Mouse (Mus musculus) embryonic facial prominence, embryonic 15.5 days (tissue): Measurements from ENCODE around the gene Cacna1c. TPM values are rescaled to one million over a fixed set of nuclear protein-coding genes. Genes with fewer than 3 reads are reported as not detected.
A peak's percentile ranks its signal among the peaks of the same experiment; 100 is the strongest.
"Not testable (repeated sequence)": the region's sequence is repeated elsewhere in the genome, so short reads cannot be mapped to it uniquely, and the experiment has no call there.

Experiments
- ATAC-seq: fragments of 200-750 bp; cut with Nextera tagmentation; 2 replicates; pipeline ENCODE4 v1.8.0; 2017; ENCODE audit warnings: low read depth, moderate TSS enrichment; ENCODE audit not compliant: insufficient number of reproducible peaks, low FRiP score, low TSS enrichment
- H3K27ac ChIP-seq: fragments of 300-500 bp; sonication (generic); replicated peaks from 2 replicates; pipeline ENCODE4 v1.5.1; 2015; ENCODE audit warnings: mild to moderate bottlenecking, inconsistent platforms
- H3K27me3 ChIP-seq: fragments of 300-500 bp; sonication (generic); 2 replicates; pipeline ENCODE4 v1.6.1; 2015; ENCODE audit warnings: inconsistent platforms
- H3K36me3 ChIP-seq: fragments of 300-500 bp; sonication (generic); 2 replicates; pipeline ENCODE4 v1.6.1; 2015; ENCODE audit warnings: mild to moderate bottlenecking, inconsistent platforms
- H3K4me1 ChIP-seq: fragments of 300-500 bp; sonication (generic); 2 replicates; pipeline ENCODE4 v1.6.1; 2015; ENCODE audit warnings: inconsistent platforms
- H3K4me2 ChIP-seq: fragments of 300-500 bp; sonication (generic); replicated peaks from 2 replicates; pipeline ENCODE4 v1.6.1; 2015; ENCODE audit warnings: mild to moderate bottlenecking, inconsistent platforms
- H3K4me3 ChIP-seq: fragments of 300-500 bp; sonication (generic); replicated peaks from 2 replicates; pipeline ENCODE4 v1.5.1; 2015; ENCODE audit warnings: mild to moderate bottlenecking, inconsistent platforms
- H3K9ac ChIP-seq: fragments of 300-500 bp; sonication (generic); 2 replicates; pipeline ENCODE4 v1.6.1; 2015; ENCODE audit warnings: inconsistent platforms
- H3K9me3 ChIP-seq: fragments of 300-500 bp; sonication (generic); replicated peaks from 2 replicates; pipeline ENCODE4 v1.6.1; 2016; ENCODE audit warnings: inconsistent platforms
- WGBS: fragments of 180-500 bp; shearing (Covaris S2); methylation state at CpG from one replicate; pipeline ENCODE4 v1.1.7; 2015; 5-methylcytosine and 5-hydroxymethylcytosine counted together
- polyA plus RNA-seq: library from polyadenylated mRNA; unstranded; fragments of >200 nt; fragmentation: Nextera tagmentation; extraction: Ambion mirVana; gene quantifications from 2 replicates; pipeline ENCODE4 v1.2.1, GENCODE M21; 2015

Cacna1c gene
- polyA plus RNA-seq, 1 experiment from 2014 or later, result 5.0 TPM

DNA sequence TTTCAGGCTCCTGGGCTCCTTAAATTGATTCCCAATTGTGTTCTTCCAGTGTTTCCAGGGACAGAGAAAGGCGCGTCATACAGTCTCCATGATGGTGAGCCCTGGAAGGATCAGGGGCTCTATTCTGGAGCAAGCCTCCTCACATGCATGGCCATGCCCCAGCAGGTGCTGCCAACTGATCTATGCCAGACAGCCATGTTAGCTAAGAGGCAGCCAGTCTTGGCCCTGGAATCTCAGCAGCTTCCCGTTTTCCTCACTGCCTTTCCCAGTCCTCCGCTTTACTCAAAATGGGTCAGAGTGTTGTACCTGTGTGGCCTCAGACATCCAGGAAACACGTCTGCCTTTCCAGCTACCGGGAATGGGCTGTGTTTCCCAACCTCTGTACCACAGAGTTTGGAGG, 29.5 kb upstream of the Cacna1c start:
- H3K27me3 ChIP-seq, result no peaks in the 10 kb centered on the region
- 90% methylated on average over 6 of the region's 6 CpGs for WGBS
- H3K9me3 ChIP-seq, result no peaks in the 10 kb centered on the region
- no peak overlapping the region for H3K4me2 ChIP-seq
- ATAC-seq, result no peak
- H3K4me3 ChIP-seq, result no peak overlapping the region
- H3K4me1 ChIP-seq, result no peaks in the 10 kb centered on the region
- H3K27ac ChIP-seq, result no peak overlapping the region
- H3K36me3 ChIP-seq, result peaks cover 5% of the 10 kb centered on the region; the same call in 1 of the 2 replicates
- H3K9ac ChIP-seq, result no peak overlapping the region

DNA sequence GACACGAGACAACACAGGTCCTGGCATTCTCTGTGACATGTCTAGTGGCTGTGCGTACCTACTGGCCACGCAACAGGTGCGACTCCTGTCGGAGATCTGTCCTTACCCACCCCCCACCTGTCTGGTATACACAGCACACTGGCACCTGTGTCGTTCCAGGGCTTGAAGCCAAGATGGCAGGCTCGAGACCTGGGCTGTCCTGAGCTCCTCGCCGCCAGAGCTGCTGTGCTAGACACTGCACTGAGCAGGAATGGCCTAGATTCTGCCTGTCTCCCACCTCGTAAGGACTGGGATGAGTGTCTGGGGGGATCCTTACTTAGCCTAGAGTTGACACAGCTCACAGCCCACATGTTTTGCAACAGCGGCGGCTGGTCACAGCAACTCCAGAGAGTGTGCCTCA, 29.0 kb upstream of the Cacna1c start:
- no peak for ATAC-seq
- H3K27ac ChIP-seq, result no peak overlapping the region
- H3K9ac ChIP-seq, result no peak overlapping the region
- H3K36me3 ChIP-seq, result peaks cover 5% of the 10 kb centered on the region; the same call in 1 of the 2 replicates
- no peaks in the 10 kb centered on the region for H3K4me1 ChIP-seq
- no peaks in the 10 kb centered on the region for H3K9me3 ChIP-seq
- H3K4me2 ChIP-seq, result no peak overlapping the region
- WGBS, result 83% methylated on average over 12 of the region's 12 CpGs
- H3K27me3 ChIP-seq, result no peaks in the 10 kb centered on the region
- H3K4me3 ChIP-seq, result no peak overlapping the region

DNA sequence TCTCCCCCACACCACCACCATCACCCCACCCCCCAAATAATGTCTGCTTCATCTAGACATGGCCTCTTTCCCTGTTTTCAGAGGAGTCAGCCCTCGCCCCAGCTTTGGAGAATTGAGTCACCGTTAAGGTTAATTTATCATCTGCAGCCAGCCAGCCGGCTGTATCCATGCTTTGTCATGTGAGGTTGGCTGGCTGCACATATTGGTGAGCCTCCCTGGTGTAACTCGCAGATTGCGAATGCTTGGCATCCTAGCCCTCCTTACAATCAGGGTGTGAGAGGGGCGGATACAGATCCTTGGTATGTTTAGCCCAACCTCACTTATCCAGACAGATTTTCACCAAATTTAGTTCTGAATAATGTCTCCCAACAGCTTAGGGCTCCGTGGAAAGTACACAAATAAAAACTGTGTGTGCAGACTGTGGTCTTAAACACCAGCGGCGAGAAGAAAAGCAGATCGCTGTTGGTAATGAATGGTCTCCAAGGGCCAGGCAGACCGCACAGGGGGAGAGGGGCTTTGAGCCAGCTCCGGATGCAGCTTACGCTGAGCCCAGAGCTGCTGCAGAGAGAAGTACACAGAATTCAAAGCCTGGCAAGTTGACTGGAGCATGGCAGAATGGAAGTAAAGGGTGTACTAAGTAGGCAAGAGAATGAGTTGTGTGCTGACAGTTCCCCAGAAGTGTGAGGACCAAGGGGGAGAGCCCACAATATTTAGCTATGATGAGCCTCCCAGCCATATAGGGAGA, 28.4 kb upstream of the Cacna1c start:
- no peaks in the 10 kb centered on the region for H3K27me3 ChIP-seq
- H3K9me3 ChIP-seq, result no peaks in the 10 kb centered on the region
- no peak overlapping the region for H3K27ac ChIP-seq
- H3K4me2 ChIP-seq, result no peak overlapping the region
- no peaks in the 10 kb centered on the region for H3K4me1 ChIP-seq
- ATAC-seq, result no peak
- no peak overlapping the region for H3K4me3 ChIP-seq
- H3K9ac ChIP-seq, result no peak overlapping the region
- 71% methylated on average over 13 of the region's 13 CpGs for WGBS
- peaks cover 5% of the 10 kb centered on the region; the same call in 1 of the 2 replicates for H3K36me3 ChIP-seq

DNA sequence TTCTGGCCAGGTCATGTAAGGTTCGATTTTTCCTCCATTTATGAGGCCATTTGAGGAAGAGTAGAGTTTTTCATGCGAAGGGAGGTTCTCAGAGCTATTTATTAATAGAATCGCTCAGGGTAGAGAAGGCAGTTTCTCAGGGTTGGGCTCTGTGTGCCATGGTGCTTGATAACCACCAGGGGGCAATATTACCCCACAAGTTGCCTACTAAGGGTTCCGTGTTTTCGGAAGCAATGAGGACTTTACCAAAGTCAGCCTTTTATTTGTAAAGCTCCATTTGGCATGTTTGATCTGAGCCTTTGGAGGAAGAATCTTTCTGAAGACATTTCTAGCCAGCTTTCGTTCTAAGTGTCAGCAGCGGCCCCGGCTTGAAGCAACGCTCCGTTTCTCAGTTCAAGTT, 24.1 kb upstream of the Cacna1c start:
- ATAC-seq, result no peak
- Histone ChIP-seq H3K27ac (no peak overlapping the region), H3K4me1 (no peaks in the 10 kb centered on the region), H3K9ac (no peak overlapping the region), H3K9me3 (no peaks in the 10 kb centered on the region), H3K4me3 (no peak overlapping the region), H3K4me2 (no peak overlapping the region), H3K36me3 (peaks cover 24% of the 10 kb centered on the region), H3K27me3 (no peaks in the 10 kb centered on the region)
- WGBS, result 53% methylated on average over 10 of the region's 10 CpGs

DNA sequence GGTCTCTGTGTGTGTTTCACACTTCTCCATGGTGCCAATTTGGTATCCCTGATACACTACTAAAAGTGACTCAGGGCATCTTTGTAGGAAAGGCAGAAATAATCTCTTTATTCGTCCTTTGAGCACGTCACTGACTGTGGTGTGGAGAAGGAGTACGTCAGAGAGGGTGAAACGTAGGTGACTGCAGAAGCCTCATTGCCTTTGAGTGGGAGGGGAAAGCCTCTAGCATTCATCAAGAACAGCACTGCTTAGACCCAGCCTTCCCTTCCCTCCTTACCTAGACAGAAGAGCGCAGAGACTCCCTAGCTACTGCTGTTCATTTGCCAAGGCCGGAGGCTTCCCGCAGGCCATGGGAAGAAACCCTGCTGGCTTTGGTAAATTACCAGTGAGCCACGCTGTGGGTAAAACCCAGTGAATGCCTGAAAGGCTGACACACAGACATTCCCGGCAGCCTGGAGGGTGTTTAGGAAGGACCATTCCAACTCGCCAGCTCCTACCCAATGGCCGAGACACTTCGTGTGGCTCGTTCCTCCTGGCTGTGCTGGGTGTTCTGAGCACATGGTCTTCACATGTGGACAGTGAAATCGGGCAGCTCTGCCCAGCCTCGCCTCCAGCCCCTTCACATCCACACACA, 23.1 kb upstream of the Cacna1c start:
- Histone ChIP-seq H3K9me3 (no peaks in the 10 kb centered on the region), H3K36me3 (peaks cover 30% of the 10 kb centered on the region), H3K4me1 (no peaks in the 10 kb centered on the region), H3K4me3 (no peak overlapping the region), H3K27ac (no peak overlapping the region), H3K27me3 (no peaks in the 10 kb centered on the region), H3K4me2 (no peak overlapping the region), H3K9ac (no peak overlapping the region)
- 81% methylated on average over 15 of the region's 15 CpGs for WGBS
- no peak for ATAC-seq

DNA sequence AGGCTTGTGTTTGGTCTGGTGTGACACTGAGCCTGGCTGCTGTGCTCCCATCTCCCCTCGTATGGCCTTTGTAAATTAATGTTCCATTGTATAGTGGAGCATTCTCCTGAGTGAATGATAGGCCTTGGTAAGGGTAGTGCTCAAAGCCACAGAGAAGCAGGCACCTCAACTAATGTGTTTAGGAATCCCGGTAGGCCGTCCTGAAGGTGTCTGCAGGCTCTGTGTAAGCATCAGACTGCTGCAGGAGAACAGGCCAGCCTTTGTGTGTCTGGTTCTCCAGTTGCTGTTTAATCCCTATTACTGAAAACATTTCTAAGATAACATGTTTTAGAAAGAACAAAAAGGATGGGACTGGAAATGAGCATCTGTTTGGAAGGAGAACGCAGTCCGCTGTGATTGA, 22.4 kb upstream of the Cacna1c start:
- peaks cover 31% of the 10 kb centered on the region for H3K36me3 ChIP-seq
- H3K4me2 ChIP-seq, result no peak overlapping the region
- no peak overlapping the region for H3K4me3 ChIP-seq
- no peak for ATAC-seq
- H3K27ac ChIP-seq, result no peak overlapping the region
- H3K9me3 ChIP-seq, result no peaks in the 10 kb centered on the region
- 80% methylated on average over 5 of the region's 5 CpGs for WGBS
- no peak overlapping the region for H3K9ac ChIP-seq
- no peaks in the 10 kb centered on the region for H3K4me1 ChIP-seq
- H3K27me3 ChIP-seq, result no peaks in the 10 kb centered on the region

DNA sequence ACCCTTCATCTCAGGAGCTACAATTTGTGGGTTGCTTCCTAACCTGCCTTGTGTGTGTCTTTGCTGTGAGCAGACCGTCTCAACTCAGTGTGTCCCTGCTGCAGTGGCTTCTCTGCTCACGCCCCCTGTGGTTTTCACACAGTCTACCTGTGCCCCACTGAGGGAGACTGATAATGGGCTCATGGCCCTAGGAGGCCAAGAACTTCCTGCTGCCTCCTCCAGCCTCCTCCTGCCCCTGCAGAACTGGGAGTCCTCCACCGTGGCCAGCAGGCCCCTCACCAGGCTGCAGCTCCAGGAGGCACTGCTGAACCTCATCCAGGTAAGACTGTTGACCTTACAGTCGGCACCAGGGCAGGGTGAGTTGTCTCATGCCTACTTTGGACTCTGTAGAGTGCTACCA, 21.4 kb upstream of the Cacna1c start:
- H3K27me3 ChIP-seq, result no peaks in the 10 kb centered on the region
- no peak overlapping the region for H3K9ac ChIP-seq
- no peak overlapping the region for H3K27ac ChIP-seq
- no peaks in the 10 kb centered on the region for H3K4me1 ChIP-seq
- H3K9me3 ChIP-seq, result no peaks in the 10 kb centered on the region
- peaks cover 41% of the 10 kb centered on the region for H3K36me3 ChIP-seq
- no peak overlapping the region for H3K4me3 ChIP-seq
- 77% methylated on average over 4 of the region's 4 CpGs for WGBS
- no peak for ATAC-seq
- no peak overlapping the region for H3K4me2 ChIP-seq

DNA sequence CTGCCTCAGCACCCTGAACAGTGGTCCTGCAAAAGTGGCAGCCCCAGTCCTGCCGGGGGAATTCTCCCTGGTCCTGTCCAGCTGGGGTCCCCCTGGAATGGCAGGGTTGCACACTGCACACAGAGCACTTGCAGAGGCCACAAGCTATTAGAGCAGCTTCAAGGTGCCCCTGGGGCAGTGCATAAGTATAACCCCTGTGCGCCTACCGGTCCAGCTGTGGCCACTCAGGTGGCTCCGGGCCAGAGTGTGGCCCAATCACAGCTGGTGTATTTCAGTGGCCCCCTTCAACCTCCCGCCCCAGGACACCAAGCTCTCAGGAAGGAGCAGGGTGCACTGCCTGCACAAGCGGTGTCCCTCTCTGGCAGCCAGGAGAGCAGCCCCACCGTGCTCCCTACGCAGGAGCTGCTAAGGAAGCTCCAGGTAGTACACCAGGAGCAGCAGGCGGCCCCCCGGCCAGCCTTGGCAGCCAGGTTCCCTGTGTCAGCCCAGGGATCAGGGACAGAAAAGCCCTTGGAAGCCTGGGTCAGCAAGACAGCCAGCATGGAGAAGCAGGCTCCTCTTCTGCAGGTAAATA, 18.9 kb upstream of the Cacna1c start:
- Histone ChIP-seq H3K4me2 (no peak overlapping the region), H3K27me3 (no peaks in the 10 kb centered on the region), H3K4me1 (no peaks in the 10 kb centered on the region), H3K9ac (no peak overlapping the region), H3K27ac (no peak overlapping the region), H3K36me3 (peaks cover 38% of the 10 kb centered on the region), H3K4me3 (no peak overlapping the region), H3K9me3 (no peaks in the 10 kb centered on the region)
- WGBS, result 93% methylated on average over 10 of the region's 10 CpGs
- peak; percentile 34; the same call in 1 of the 2 replicates for ATAC-seq

DNA sequence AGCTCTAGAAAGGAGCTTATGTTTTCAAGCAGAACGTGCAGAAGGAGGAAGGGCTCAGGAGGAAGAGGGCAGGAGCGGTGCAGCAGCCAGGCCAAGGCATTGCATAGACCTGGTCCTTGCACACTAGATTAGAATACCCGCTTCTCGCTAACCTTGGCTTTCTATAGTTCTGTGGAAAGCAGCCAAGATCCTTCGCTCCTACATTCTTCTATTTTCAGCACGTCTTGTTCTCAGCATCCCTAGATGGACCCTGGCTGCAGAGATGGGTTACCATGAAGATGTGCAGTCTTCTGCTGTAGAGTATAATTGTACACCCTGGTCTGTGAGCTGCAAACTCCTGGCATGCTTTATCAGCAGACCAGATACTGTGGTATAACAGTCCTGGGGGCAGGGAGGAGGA, 18.0 kb upstream of the Cacna1c start:
- 71% methylated on average over 6 of the region's 6 CpGs for WGBS
- Histone ChIP-seq H3K4me2 (no peak overlapping the region), H3K9me3 (no peaks in the 10 kb centered on the region), H3K36me3 (peaks cover 34% of the 10 kb centered on the region), H3K9ac (no peak overlapping the region), H3K27me3 (no peaks in the 10 kb centered on the region), H3K4me3 (no peak overlapping the region), H3K27ac (no peak overlapping the region), H3K4me1 (no peaks in the 10 kb centered on the region)
- no peak for ATAC-seq

DNA sequence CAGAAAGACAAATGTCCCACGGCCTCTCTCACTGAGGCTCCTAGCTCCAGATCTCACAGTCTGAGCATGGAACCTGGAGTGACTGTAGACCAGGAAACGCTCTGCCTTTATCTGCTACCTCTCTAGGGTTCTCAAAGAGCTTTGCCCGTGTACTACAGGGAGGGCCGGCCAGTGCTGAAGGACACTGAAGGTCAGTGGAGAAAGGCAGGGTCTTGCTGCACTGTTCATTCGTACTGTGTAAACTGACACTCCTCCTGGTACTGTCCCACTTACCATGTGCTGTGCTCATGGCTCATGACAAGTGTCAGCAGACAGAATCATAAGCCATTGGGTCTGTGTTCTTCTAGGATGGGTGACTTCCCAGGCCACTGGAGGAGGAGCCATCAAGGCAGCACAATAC, 17.2 kb upstream of the Cacna1c start:
- Histone ChIP-seq H3K27ac (no peak overlapping the region), H3K36me3 (peaks cover 31% of the 10 kb centered on the region), H3K27me3 (no peaks in the 10 kb centered on the region), H3K4me1 (no peaks in the 10 kb centered on the region), H3K9me3 (no peaks in the 10 kb centered on the region), H3K4me2 (no peak overlapping the region), H3K9ac (no peak overlapping the region), H3K4me3 (no peak overlapping the region)
- WGBS, result 85% methylated on average over 5 of the region's 5 CpGs
- no peak for ATAC-seq

DNA sequence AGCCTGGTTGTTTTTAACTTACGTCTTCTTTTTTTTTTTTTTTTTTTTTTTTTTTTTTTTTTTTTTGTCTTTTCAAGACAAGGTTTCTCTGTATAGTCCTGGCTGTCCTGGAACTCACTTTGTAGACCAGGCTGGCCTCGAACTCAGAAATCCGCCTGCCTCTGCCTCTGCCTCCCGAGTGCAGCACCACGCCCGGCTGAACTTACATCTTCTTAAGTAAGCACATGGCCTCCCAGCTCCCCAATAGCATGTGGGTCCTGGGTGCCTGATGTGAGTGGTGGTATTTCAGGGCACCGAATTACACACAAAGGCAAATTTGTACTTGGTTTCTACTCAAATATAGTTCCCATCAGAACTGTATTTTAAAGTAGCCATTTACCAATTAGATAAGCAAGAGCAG, 9.8 kb upstream of the Cacna1c start:
- not testable (repeated sequence) for H3K27me3 ChIP-seq, H3K9me3 ChIP-seq, H3K36me3 ChIP-seq, H3K9ac ChIP-seq, H3K4me2 ChIP-seq, H3K27ac ChIP-seq, H3K4me1 ChIP-seq, H3K4me3 ChIP-seq, ATAC-seq
- 87% methylated on average over 7 of the region's 7 CpGs for WGBS
